Mouse (Mus musculus) cerebellum, adult 9-11 months (tissue): ENCODE results near the gene Pifo.

Source experiments
- DNase-seq: peaks from one replicate; pipeline ENCODE4 v3.0.0; 2022

The Pifo gene

GRCm38 (mm10) chr3:105951348-105951747, 63.1 kb downstream of the Pifo start:
- no peak for DNase-seq
